In the genomic region with DNA sequence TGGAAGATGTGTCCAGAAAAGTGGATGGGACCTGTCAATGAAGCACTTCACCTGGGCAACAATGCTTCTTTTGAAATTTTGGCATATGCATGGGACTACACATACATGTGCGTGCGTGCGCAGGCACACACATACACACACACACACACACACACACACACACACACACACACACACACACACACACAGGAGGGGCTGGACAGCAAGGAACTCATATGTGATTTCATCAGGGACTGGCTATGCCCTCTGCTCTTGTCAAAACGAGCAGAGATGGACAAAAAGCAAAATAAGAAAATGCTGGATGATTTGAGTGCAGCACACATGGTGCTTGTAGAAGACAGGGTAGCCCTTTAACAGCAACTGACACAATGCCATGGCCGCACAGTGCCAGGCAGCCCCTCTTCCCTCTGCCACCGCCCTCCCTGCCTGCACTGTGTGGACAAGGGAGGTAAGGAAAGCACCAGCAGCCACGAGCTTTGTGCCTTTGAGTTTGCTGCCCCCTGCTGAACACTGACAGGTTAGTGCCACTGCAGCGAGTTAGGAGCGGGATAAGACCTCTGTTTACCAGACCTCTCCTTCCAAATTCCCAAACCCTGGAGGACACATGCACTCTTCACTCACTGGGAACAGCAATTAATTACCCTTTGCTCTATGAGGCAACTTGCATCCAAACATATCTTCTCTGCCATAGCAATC, we compare ENCODE assay signal across 8 mouse cellular contexts. TPM values are rescaled to one million over a fixed set of nuclear protein-coding genes. Genes with fewer than 3 reads are reported as not detected.
A peak's percentile ranks its signal among the peaks of the same experiment; 100 is the strongest.
DNase-seq lines count a peak whose midpoint lies in the region; ATAC-seq and TF ChIP-seq lines count a peak whose summit lies in the region.

No protein-coding gene starts in this region.

- H3K9me3 ChIP-seq in embryonic facial prominence, embryonic 10.5 days = no peaks in the 10 kb centered on the region
- H3K9me3 ChIP-seq in heart, embryonic 13.5 days = no peaks in the 10 kb centered on the region
- no peaks in the 10 kb centered on the region for H3K9me3 ChIP-seq in kidney, postnatal 0 days (replicated peaks; ENCODE audit: low read length)

- H3K9ac ChIP-seq in heart, embryonic 13.5 days = no peak overlapping the region
- H3K9ac ChIP-seq in kidney, postnatal 0 days (ENCODE audit: low read depth, low read length) = no peak overlapping the region

- H3K4me3 ChIP-seq in embryonic facial prominence, embryonic 10.5 days = no peak overlapping the region
- no peak overlapping the region for H3K4me3 ChIP-seq in heart, embryonic 13.5 days
- H3K4me3 ChIP-seq in kidney, postnatal 0 days (replicated peaks; ENCODE audit: low read depth, low read length) = no peak overlapping the region

- TF ChIP-seq CTCF in kidney, postnatal 0 days (IDR thresholded peaks at IDR 0.05; ENCODE audit: low read depth) = peak; percentile 93

- peaks cover 62% of the 10 kb centered on the region for H3K36me3 ChIP-seq in embryonic facial prominence, embryonic 10.5 days (replicated peaks)
- peaks cover 66% of the 10 kb centered on the region for H3K36me3 ChIP-seq in heart, embryonic 13.5 days
- peaks cover 3% of the 10 kb centered on the region; the same call in 1 of the 2 replicates for H3K36me3 ChIP-seq in kidney, postnatal 0 days (ENCODE audit: insufficient read depth, low read length)

- H3K27me3 ChIP-seq in embryonic facial prominence, embryonic 10.5 days (replicated peaks; ENCODE audit: low read depth, poor library complexity, severe bottlenecking) = no peaks in the 10 kb centered on the region
- H3K27me3 ChIP-seq in heart, embryonic 13.5 days (replicated peaks) = no peaks in the 10 kb centered on the region
- H3K27me3 ChIP-seq in kidney, postnatal 0 days (ENCODE audit: insufficient read depth, low read length) = no peaks in the 10 kb centered on the region

- WGBS in embryonic facial prominence, embryonic 10.5 days = 53% methylated on average over 9 of the region's 9 CpGs
- 52% methylated on average over 9 of the region's 9 CpGs for WGBS in heart, embryonic 13.5 days
- WGBS in kidney, postnatal 0 days = 45% methylated on average over 9 of the region's 9 CpGs

- no peak overlapping the region for H3K27ac ChIP-seq in embryonic facial prominence, embryonic 10.5 days (replicated peaks)
- no peak overlapping the region for H3K27ac ChIP-seq in heart, embryonic 13.5 days (replicated peaks)
- H3K27ac ChIP-seq in kidney, postnatal 0 days = no peak overlapping the region

- no peaks in the 10 kb centered on the region for H3K4me1 ChIP-seq in embryonic facial prominence, embryonic 10.5 days
- no peaks in the 10 kb centered on the region for H3K4me1 ChIP-seq in heart, embryonic 13.5 days
- H3K4me1 ChIP-seq in kidney, postnatal 0 days (replicated peaks; ENCODE audit: insufficient read depth, low read length) = no peaks in the 10 kb centered on the region

- peak; percentile 24 for DNase-seq in CD4-positive helper T cell, adult 2 months (ENCODE audit: low read depth, low spot score)
- DNase-seq in adrenal gland, postnatal 14 days = peak; percentile 73
- DNase-seq in embryonic facial prominence, embryonic 10.5 days (ENCODE audit: low spot score) = peak; percentile 78
- peak; percentile 89 for DNase-seq in kidney, postnatal 0 days (ENCODE audit: low spot score)
- peak; percentile 47 for DNase-seq in liver
- DNase-seq in naive thymus-derived CD4-positive, alpha-beta T cell, adult 2 months (ENCODE audit: low read depth) = peak; percentile 25
- DNase-seq in thymus, postnatal 14 days = peak; percentile 50

- peak; percentile 37; the same call in 1 of the 2 replicates for ATAC-seq in heart, embryonic 13.5 days (ENCODE audit: extremely low read depth, insufficient number of reproducible peaks, low FRiP score, low TSS enrichment)
- peak; percentile 85 for ATAC-seq in kidney, postnatal 0 days (replicated peaks; ENCODE audit: low FRiP score, low read depth)

- H3K4me2 ChIP-seq in heart, embryonic 13.5 days = no peak overlapping the region
- no peak overlapping the region for H3K4me2 ChIP-seq in kidney, postnatal 0 days (ENCODE audit: low read length)

RNA-seq across cellular contexts. Expression of a gene that starts 32.7 kb away (rescaled TPM):
- total RNA-seq in adrenal gland, postnatal 14 days (2021) = 25.1 and 25.8 TPM in 2 replicates
- polyA plus RNA-seq in embryonic facial prominence, embryonic 10.5 days (2016; fragmentation: Nextera tagmentation; extraction: Ambion mirVana) = 12.4 and 12.8 TPM in 2 replicates
- 6.2 and 7.0 TPM in 2 replicates for polyA plus RNA-seq in heart, embryonic 13.5 days (2015; fragmentation: Nextera tagmentation; extraction: Ambion mirVana)
- polyA plus RNA-seq in kidney, postnatal 0 days (2015; fragmentation: Nextera tagmentation; extraction: Ambion mirVana) = 7.9 and 8.9 TPM in 2 replicates

RNA-seq across cellular contexts. Expression of a gene that starts 32.7 kb away (rescaled TPM):
- total RNA-seq in adrenal gland, postnatal 14 days (2021) = 14.6 and 16.6 TPM in 2 replicates
- 40.0 and 43.3 TPM in 2 replicates for polyA plus RNA-seq in embryonic facial prominence, embryonic 10.5 days (2016; fragmentation: Nextera tagmentation; extraction: Ambion mirVana)
- 20.4 and 21.7 TPM in 2 replicates for polyA plus RNA-seq in heart, embryonic 13.5 days (2015; fragmentation: Nextera tagmentation; extraction: Ambion mirVana)
- 21.0 and 23.7 TPM in 2 replicates for polyA plus RNA-seq in kidney, postnatal 0 days (2015; fragmentation: Nextera tagmentation; extraction: Ambion mirVana)

Comparison
In these comparisons a context has a peak if more than half of its experiments do, and no peak if none do; other contexts are left out.
1. DNase-seq: peak in every context shown above with its lines; median percentile 89 in kidney, postnatal 0 days; 78 in embryonic facial prominence, embryonic 10.5 days; 73 in adrenal gland, postnatal 14 days; 50 in thymus, postnatal 14 days; 47 in liver; 25 in naive thymus-derived CD4-positive, alpha-beta T cell, adult 2 months; 24 in CD4-positive helper T cell, adult 2 months.